ENCODE assay signal across 17 mouse cellular contexts in genomic region chr3:116209214-116209613, GRCm38 (mm10). TPM values are rescaled to one million over a fixed set of nuclear protein-coding genes. Genes with fewer than 3 reads are reported as not detected.
DNase-seq lines count a peak whose midpoint lies in the region; ATAC-seq and TF ChIP-seq lines count a peak whose summit lies in the region.
"Had no signal": no experiment of that assay in that cellular context is flagged by ENCODE, and none has a peak within 500 bp of the region (broad histone marks: within the 10 kb centered on the region; RNA-seq: fewer than 3 reads in every experiment).

No protein-coding gene starts in this region.

- H3K27ac ChIP-seq in kidney, postnatal 0 days: no peak overlapping the region
- H3K27ac ChIP-seq in thymus, adult 2 months (ENCODE audit: control insufficient read depth, insufficient read depth, low read length): no peak overlapping the region
- H3K27ac ChIP-seq: embryonic facial prominence, embryonic 15.5 days; forebrain, embryonic 13.5 days; liver, embryonic 12.5 days had no signal

- no peak overlapping the region for H3K9ac ChIP-seq in kidney, postnatal 0 days (ENCODE audit: low read depth, low read length)
- H3K9ac ChIP-seq: embryonic facial prominence, embryonic 15.5 days; forebrain, embryonic 13.5 days; liver, embryonic 12.5 days had no signal

- no peak for TF ChIP-seq POLR2A in thymus, adult 2 months (IDR thresholded peaks at IDR 0.05; ENCODE audit: control insufficient read depth, extremely low read depth, insufficient read depth, low read length, poor library complexity)

- no peak for ATAC-seq in kidney, postnatal 0 days (replicated peaks; ENCODE audit: low FRiP score, low read depth)
- ATAC-seq: forebrain, embryonic 13.5 days; liver, embryonic 12.5 days had no signal

- no peak overlapping the region for H3K4me2 ChIP-seq in kidney, postnatal 0 days (ENCODE audit: low read length)
- H3K4me2 ChIP-seq: embryonic facial prominence, embryonic 15.5 days; forebrain, embryonic 13.5 days; liver, embryonic 12.5 days had no signal

- WGBS in kidney, postnatal 0 days: 79% methylated on average over 8 of the region's 8 CpGs
- 73% methylated on average over 8 of the region's 8 CpGs for WGBS in thymus, adult 2 months

- H3K36me3 ChIP-seq in kidney, postnatal 0 days (ENCODE audit: insufficient read depth, low read length): no peaks in the 10 kb centered on the region
- H3K36me3 ChIP-seq in thymus, adult 2 months (ENCODE audit: control insufficient read depth, insufficient read depth, low read length): no peaks in the 10 kb centered on the region
- H3K36me3 ChIP-seq: embryonic facial prominence, embryonic 15.5 days; liver, embryonic 12.5 days had no signal

- H3K4me3 ChIP-seq in kidney, postnatal 0 days (replicated peaks; ENCODE audit: low read depth, low read length): no peak overlapping the region
- H3K4me3 ChIP-seq in thymus, adult 2 months (ENCODE audit: control insufficient read depth, insufficient read depth, low read length): no peak overlapping the region
- H3K4me3 ChIP-seq: embryonic facial prominence, embryonic 15.5 days; forebrain, embryonic 13.5 days; liver, embryonic 12.5 days; megakaryocyte, embryonic 14.5 days had no signal

- no peaks in the 10 kb centered on the region for H3K9me3 ChIP-seq in kidney, postnatal 0 days (replicated peaks; ENCODE audit: low read length)
- H3K9me3 ChIP-seq: embryonic facial prominence, embryonic 15.5 days; forebrain, embryonic 13.5 days; liver, embryonic 12.5 days; megakaryocyte, embryonic 14.5 days had no signal

- TF ChIP-seq CTCF in kidney, postnatal 0 days (IDR thresholded peaks at IDR 0.05; ENCODE audit: low read depth): peak; percentile 45; the same call in 1 of the 2 replicates
- TF ChIP-seq CTCF in thymus, adult 2 months (IDR thresholded peaks at IDR 0.05; ENCODE audit: borderline replicate concordance, control insufficient read depth, extremely low read depth, insufficient read depth, low read length, poor library complexity): no peak

- H3K27me3 ChIP-seq in kidney, postnatal 0 days (ENCODE audit: insufficient read depth, low read length): no peaks in the 10 kb centered on the region
- H3K27me3 ChIP-seq in thymus, adult 2 months (ENCODE audit: control insufficient read depth, insufficient read depth, low read length): no peaks in the 10 kb centered on the region
- H3K27me3 ChIP-seq: embryonic facial prominence, embryonic 15.5 days; forebrain, embryonic 13.5 days; liver, embryonic 12.5 days had no signal

- DNase-seq in kidney, postnatal 0 days (ENCODE audit: low spot score): no peak
- DNase-seq in kidney, adult 8-10 months: no peak
- peak; percentile 10 for DNase-seq in ovary, adult 18-20 months (ENCODE audit: low spot score)
- no peak for DNase-seq in ovary, postnatal 10 days (ENCODE audit: low spot score)
- peak; percentile 49 for DNase-seq in fat pad, adult 2 months (ENCODE audit: extremely low read depth, low read depth, low spot score)
- no peak for DNase-seq in cerebellum, postnatal 4 days (ENCODE audit: low spot score in 2 of 2)
- DNase-seq in thymus, adult 2 months: no peak
- DNase-seq: cerebellum, adult 18-20 months; heart, postnatal 4 days; kidney, postnatal 10 days; layer of hippocampus, adult 9-11 months; right cerebral cortex, postnatal 25 days; thymus, adult 18-20 months had no signal

- peaks cover 16% of the 10 kb centered on the region for H3K4me1 ChIP-seq in kidney, postnatal 0 days (replicated peaks; ENCODE audit: insufficient read depth, low read length)
- no peaks in the 10 kb centered on the region for H3K4me1 ChIP-seq in thymus, adult 2 months (replicated peaks; ENCODE audit: control insufficient read depth, insufficient read depth, low read length)
- H3K4me1 ChIP-seq: forebrain, embryonic 13.5 days; liver, embryonic 12.5 days; megakaryocyte, embryonic 14.5 days had no signal

RNA-seq across cellular contexts. Expression of gene Gpr88, which starts 44.1 kb away (rescaled TPM):
- 0.30 and 0.77 TPM in 2 replicates for polyA plus RNA-seq in kidney, postnatal 0 days (2015; fragmentation: Nextera tagmentation; extraction: Ambion mirVana)
- polyA plus RNA-seq in thymus, adult 2 months (2012; rRNA removed): 0.94 and 1.1 TPM in 2 replicates

Comparison
In these comparisons a context has a peak if more than half of its experiments do, and no peak if none do; other contexts are left out.
1. DNase-seq: peak in ovary, adult 18-20 months (single experiment) and fat pad, adult 2 months (single experiment); none in kidney, postnatal 0 days (single experiment), kidney, adult 8-10 months (0 of 2), ovary, postnatal 10 days (single experiment), cerebellum, postnatal 4 days (0 of 2) and thymus, adult 2 months (single experiment).